Mouse (Mus musculus): ENCODE measurements at regions not wholly inside any gene's neighbourhood (a gene's known extent, or its start where the extent isn't known, plus 50 kb on each side); places are given as distances from the start of the nearest gene placed in this dataset.

DNA sequence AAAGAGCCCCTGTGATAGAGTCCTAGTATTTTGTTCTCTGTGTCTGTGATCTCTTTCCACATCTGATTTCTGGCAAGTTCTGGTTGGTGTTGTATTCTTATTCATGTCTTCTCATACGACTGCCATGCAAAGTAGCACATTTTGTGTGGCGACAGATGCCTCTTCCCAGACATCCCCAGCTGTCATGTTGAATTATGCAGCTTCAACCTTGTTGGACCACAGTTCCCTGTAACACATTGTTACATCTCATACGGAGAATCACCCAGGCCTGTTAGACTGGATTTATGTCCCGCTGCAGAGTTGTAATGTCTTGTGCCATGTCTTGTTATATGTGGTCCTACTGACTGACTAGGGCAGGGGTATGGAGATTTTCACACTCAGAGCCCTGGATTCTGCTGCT is 543.3 kb downstream of the Grin2a start:
- H3K4me3 ChIP-seq (ENCODE audit: low read depth, low read length): no peak overlapping the region
- ATAC-seq (replicated peaks; ENCODE audit: insufficient number of reproducible peaks, low FRiP score, low TSS enrichment, low read depth) (no peak), DNase-seq (ENCODE audit: low spot score) (no peak)
- WGBS: 82% methylated on average over 4 of the region's 4 CpGs
- H3K27me3 ChIP-seq (ENCODE audit: control insufficient read depth, insufficient read depth, low read length): no peaks in the 10 kb centered on the region
- no peak overlapping the region for H3K27ac ChIP-seq (replicated peaks; ENCODE audit: low read depth, low read length)
- no peaks in the 10 kb centered on the region for H3K36me3 ChIP-seq (replicated peaks; ENCODE audit: control insufficient read depth, insufficient read depth, low read depth, low read length)
- no peak overlapping the region for H3K4me2 ChIP-seq (ENCODE audit: low read depth, low read length)
- H3K9me3 ChIP-seq (replicated peaks; ENCODE audit: control insufficient read depth, low read length): no peaks in the 10 kb centered on the region
- no peaks in the 10 kb centered on the region for H3K4me1 ChIP-seq (ENCODE audit: control insufficient read depth, insufficient read depth, low read length)
- H3K9ac ChIP-seq (replicated peaks; ENCODE audit: low read length): no peak overlapping the region

DNA sequence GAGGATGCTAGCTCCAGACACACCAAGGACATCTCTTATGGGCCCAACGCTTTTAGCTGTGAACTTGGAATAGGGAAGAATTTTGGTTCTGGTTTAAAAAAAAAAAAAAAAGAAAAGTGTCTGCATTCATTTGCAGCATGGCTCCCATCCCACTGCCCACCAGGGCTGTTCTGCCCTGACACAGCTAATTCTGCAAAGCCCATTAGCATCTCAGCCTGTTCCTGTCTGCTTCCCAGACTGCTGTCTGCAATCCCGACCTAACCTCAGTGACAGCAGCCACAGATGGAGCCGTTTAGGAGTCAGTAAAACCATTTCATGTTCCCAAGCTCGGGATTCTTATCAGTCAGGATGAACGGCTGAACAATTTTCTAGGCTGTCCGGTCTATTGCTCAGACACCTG is 537.8 kb downstream of the Grin2a start:
- Histone ChIP-seq H3K4me3 (ENCODE audit: low read depth, low read length) (no peak overlapping the region), H3K36me3 (replicated peaks; ENCODE audit: control insufficient read depth, insufficient read depth, low read depth, low read length) (no peaks in the 10 kb centered on the region), H3K27me3 (ENCODE audit: control insufficient read depth, insufficient read depth, low read length) (no peaks in the 10 kb centered on the region), H3K9ac (replicated peaks; ENCODE audit: low read length) (no peak overlapping the region), H3K4me1 (ENCODE audit: control insufficient read depth, insufficient read depth, low read length) (no peaks in the 10 kb centered on the region), H3K4me2 (ENCODE audit: low read depth, low read length) (no peak overlapping the region), H3K27ac (replicated peaks; ENCODE audit: low read depth, low read length) (no peak overlapping the region), H3K9me3 (replicated peaks; ENCODE audit: control insufficient read depth, low read length) (no peaks in the 10 kb centered on the region)
- WGBS: 56% methylated on average over 6 of the region's 6 CpGs
- no peak for ATAC-seq (replicated peaks; ENCODE audit: insufficient number of reproducible peaks, low FRiP score, low TSS enrichment, low read depth)
- no peak for DNase-seq (ENCODE audit: low spot score)

DNA sequence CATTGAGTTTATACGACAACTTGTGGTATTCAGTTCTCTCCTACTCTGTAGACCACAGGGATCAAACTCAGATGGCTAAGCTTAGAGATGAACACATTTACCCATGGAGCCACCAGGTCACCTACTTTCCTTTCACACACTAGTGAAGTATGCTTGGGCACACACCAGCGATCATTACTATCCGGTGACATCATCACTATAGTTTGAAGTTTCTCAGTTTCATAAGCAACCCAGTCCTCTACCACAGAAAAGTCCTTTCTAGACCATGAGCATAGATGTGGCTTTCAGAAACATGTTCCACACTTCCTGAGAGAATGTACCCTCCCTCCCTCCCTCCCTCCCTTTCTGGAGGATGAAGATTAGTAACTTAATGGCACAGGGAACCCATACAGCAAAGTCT is 532.9 kb downstream of the Grin2a start:
- ATAC-seq (replicated peaks; ENCODE audit: insufficient number of reproducible peaks, low FRiP score, low TSS enrichment, low read depth): no peak
- Histone ChIP-seq H3K36me3 (replicated peaks; ENCODE audit: control insufficient read depth, insufficient read depth, low read depth, low read length) (no peaks in the 10 kb centered on the region), H3K9me3 (replicated peaks; ENCODE audit: control insufficient read depth, low read length) (no peaks in the 10 kb centered on the region), H3K4me1 (ENCODE audit: control insufficient read depth, insufficient read depth, low read length) (no peaks in the 10 kb centered on the region), H3K27me3 (ENCODE audit: control insufficient read depth, insufficient read depth, low read length) (no peaks in the 10 kb centered on the region), H3K4me3 (ENCODE audit: low read depth, low read length) (no peak overlapping the region), H3K9ac (replicated peaks; ENCODE audit: low read length) (no peak overlapping the region), H3K4me2 (ENCODE audit: low read depth, low read length) (no peak overlapping the region), H3K27ac (replicated peaks; ENCODE audit: low read depth, low read length) (no peak overlapping the region)
- no peak for DNase-seq (ENCODE audit: low spot score)
- 81% methylated on average over 3 of the region's 3 CpGs for WGBS

DNA sequence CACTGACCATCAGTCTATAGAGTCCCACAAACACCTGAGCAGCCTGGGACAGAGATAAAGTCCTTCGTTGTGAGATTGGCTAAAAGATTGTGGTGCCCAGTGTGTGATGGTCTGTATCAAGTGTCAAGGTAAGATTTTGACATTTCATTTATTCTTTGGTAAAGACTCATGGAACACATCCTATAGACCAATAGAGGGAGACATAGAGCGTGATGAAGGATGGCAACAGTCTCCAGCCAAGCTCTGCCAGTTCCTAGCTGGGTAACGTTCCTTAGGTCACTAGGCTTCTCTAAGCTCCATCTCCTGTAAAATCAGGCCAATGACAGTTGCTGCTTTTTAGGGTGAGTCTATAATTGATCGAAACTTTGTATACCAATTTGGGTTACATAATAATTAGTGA is 526.0 kb downstream of the Grin2a start:
- Histone ChIP-seq H3K4me2 (ENCODE audit: low read depth, low read length) (no peak overlapping the region), H3K27ac (replicated peaks; ENCODE audit: low read depth, low read length) (no peak overlapping the region), H3K36me3 (replicated peaks; ENCODE audit: control insufficient read depth, insufficient read depth, low read depth, low read length) (no peaks in the 10 kb centered on the region), H3K4me3 (ENCODE audit: low read depth, low read length) (no peak overlapping the region), H3K9me3 (replicated peaks; ENCODE audit: control insufficient read depth, low read length) (no peaks in the 10 kb centered on the region), H3K4me1 (ENCODE audit: control insufficient read depth, insufficient read depth, low read length) (no peaks in the 10 kb centered on the region), H3K9ac (replicated peaks; ENCODE audit: low read length) (no peak overlapping the region), H3K27me3 (ENCODE audit: control insufficient read depth, insufficient read depth, low read length) (no peaks in the 10 kb centered on the region)
- no peak for ATAC-seq (replicated peaks; ENCODE audit: insufficient number of reproducible peaks, low FRiP score, low TSS enrichment, low read depth)
- DNase-seq (ENCODE audit: low spot score): no peak
- 63% methylated on average over 4 of the region's 4 CpGs for WGBS

DNA sequence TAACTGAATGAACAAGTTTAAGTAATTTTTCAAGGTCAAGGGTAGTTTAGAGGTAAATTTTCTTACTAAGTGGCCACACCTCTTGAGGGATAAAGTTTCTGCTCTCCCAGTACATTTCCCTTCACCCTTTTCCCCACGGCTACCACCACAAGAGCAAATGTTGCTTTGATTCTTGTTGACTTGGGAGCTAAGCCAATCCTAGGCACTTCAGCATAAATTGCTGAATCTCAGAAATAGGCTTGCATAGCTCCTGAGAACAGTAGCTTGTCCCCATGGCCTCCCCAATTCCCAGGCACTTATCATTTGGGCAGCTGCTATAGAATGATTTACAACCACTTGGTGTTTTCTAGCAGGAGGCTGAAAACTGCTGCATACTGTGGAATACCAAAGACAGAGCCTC is 510.1 kb downstream of the Grin2a start:
- no peak overlapping the region for H3K4me2 ChIP-seq (ENCODE audit: low read depth, low read length)
- WGBS: 68% methylated on average over 1 of the region's 1 CpGs

DNA sequence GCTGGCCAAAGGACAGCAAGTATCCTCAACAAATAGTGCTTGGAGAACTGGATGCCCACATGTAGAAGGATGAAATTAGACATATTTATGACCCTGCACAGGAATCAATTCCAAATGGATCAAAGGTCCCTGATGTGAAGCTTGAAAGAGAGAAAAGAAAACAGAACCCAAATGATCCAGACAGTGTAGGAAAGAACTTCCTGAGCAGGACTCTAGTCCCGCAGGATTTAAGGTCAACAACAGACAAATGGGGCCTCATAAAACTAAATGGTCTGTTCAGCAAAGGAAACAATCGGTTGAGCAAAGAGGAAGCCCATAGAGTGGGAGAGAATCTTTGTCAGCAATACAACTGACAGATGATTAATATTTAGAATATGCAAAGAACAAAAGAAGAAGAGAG is 497.1 kb downstream of the Grin2a start:
- ATAC-seq (replicated peaks; ENCODE audit: insufficient number of reproducible peaks, low FRiP score, low TSS enrichment, low read depth) (no peak), DNase-seq (ENCODE audit: low spot score) (no peak)
- Histone ChIP-seq H3K9me3 (replicated peaks; ENCODE audit: control insufficient read depth, low read length) (no peaks in the 10 kb centered on the region), H3K27ac (replicated peaks; ENCODE audit: low read depth, low read length) (no peak overlapping the region), H3K4me1 (ENCODE audit: control insufficient read depth, insufficient read depth, low read length) (no peaks in the 10 kb centered on the region), H3K9ac (replicated peaks; ENCODE audit: low read length) (no peak overlapping the region), H3K4me2 (ENCODE audit: low read depth, low read length) (no peak overlapping the region), H3K36me3 (replicated peaks; ENCODE audit: control insufficient read depth, insufficient read depth, low read depth, low read length) (no peaks in the 10 kb centered on the region), H3K27me3 (ENCODE audit: control insufficient read depth, insufficient read depth, low read length) (no peaks in the 10 kb centered on the region), H3K4me3 (ENCODE audit: low read depth, low read length) (no peak overlapping the region)
- 59% methylated on average over 2 of the region's 2 CpGs for WGBS

More for the DNA sequence above, 510.1 kb downstream of the Grin2a start:
- no peak for ATAC-seq (replicated peaks; ENCODE audit: insufficient number of reproducible peaks, low FRiP score, low TSS enrichment, low read depth)
- no peak for DNase-seq (ENCODE audit: low spot score)
- no peak overlapping the region for H3K27ac ChIP-seq (replicated peaks; ENCODE audit: low read depth, low read length)
- no peaks in the 10 kb centered on the region for H3K9me3 ChIP-seq (replicated peaks; ENCODE audit: control insufficient read depth, low read length)
- H3K9ac ChIP-seq (replicated peaks; ENCODE audit: low read length): no peak overlapping the region
- H3K4me3 ChIP-seq (ENCODE audit: low read depth, low read length): no peak overlapping the region
- H3K36me3 ChIP-seq (replicated peaks; ENCODE audit: control insufficient read depth, insufficient read depth, low read depth, low read length): no peaks in the 10 kb centered on the region
- no peaks in the 10 kb centered on the region for H3K4me1 ChIP-seq (ENCODE audit: control insufficient read depth, insufficient read depth, low read length)
- H3K27me3 ChIP-seq (ENCODE audit: control insufficient read depth, insufficient read depth, low read length): no peaks in the 10 kb centered on the region

DNA sequence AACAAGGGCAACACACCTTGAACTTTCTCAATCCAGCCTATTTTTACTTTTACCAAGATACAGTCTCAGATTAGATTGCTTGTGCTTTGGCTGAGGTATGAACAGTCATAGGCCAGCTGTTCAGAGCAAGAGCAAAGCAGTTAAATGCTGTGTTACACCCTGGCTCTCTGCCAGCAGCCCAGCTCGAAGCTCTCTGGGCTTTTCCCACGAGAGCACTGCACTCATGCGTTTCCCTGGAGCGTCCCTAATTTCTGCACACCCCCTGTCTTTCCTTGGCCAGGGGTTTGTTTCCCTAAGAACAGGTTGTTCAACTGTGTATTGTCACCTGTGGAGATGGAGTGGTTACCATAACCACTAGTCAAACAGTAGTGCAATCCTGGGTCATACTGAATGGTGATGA is 493.6 kb downstream of the Grin2a start:
- ATAC-seq (replicated peaks; ENCODE audit: insufficient number of reproducible peaks, low FRiP score, low TSS enrichment, low read depth) (no peak), DNase-seq (ENCODE audit: low spot score) (no peak)
- no peak overlapping the region for H3K4me3 ChIP-seq (ENCODE audit: low read depth, low read length)
- 69% methylated on average over 4 of the region's 4 CpGs for WGBS
- no peak overlapping the region for H3K4me2 ChIP-seq (ENCODE audit: low read depth, low read length)
- H3K27me3 ChIP-seq (ENCODE audit: control insufficient read depth, insufficient read depth, low read length): no peaks in the 10 kb centered on the region
- no peaks in the 10 kb centered on the region for H3K4me1 ChIP-seq (ENCODE audit: control insufficient read depth, insufficient read depth, low read length)
- no peaks in the 10 kb centered on the region for H3K36me3 ChIP-seq (replicated peaks; ENCODE audit: control insufficient read depth, insufficient read depth, low read depth, low read length)
- no peak overlapping the region for H3K9ac ChIP-seq (replicated peaks; ENCODE audit: low read length)
- H3K9me3 ChIP-seq (replicated peaks; ENCODE audit: control insufficient read depth, low read length): no peaks in the 10 kb centered on the region
- H3K27ac ChIP-seq (replicated peaks; ENCODE audit: low read depth, low read length): no peak overlapping the region

DNA sequence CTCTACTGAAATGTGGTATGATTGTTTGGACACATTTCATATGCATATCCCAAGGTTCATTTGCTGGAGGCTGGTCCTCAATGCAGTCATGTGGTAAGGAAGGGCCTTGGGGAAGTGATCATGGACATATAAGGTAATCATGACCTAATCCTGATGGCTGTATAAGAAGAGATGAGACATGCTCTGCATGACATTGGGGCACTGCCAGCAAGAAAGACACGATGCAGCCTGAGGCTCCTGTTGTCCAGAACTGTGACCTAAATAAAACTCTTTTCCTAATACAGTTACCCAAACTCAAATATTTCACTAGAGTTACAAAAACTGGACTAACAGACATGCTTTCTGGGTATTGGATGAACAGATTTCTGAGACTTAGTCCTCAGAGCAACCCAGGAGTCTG is 485.7 kb downstream of the Grin2a start:
- no peak overlapping the region for H3K4me2 ChIP-seq (ENCODE audit: low read depth, low read length)
- H3K9ac ChIP-seq (replicated peaks; ENCODE audit: low read length): no peak overlapping the region
- WGBS: 87% methylated on average over 1 of the region's 1 CpGs
- ATAC-seq (replicated peaks; ENCODE audit: insufficient number of reproducible peaks, low FRiP score, low TSS enrichment, low read depth) (no peak), DNase-seq (ENCODE audit: low spot score) (no peak)
- no peaks in the 10 kb centered on the region for H3K27me3 ChIP-seq (ENCODE audit: control insufficient read depth, insufficient read depth, low read length)
- H3K9me3 ChIP-seq (replicated peaks; ENCODE audit: control insufficient read depth, low read length): no peaks in the 10 kb centered on the region
- H3K36me3 ChIP-seq (replicated peaks; ENCODE audit: control insufficient read depth, insufficient read depth, low read depth, low read length): no peaks in the 10 kb centered on the region
- no peak overlapping the region for H3K4me3 ChIP-seq (ENCODE audit: low read depth, low read length)
- no peak overlapping the region for H3K27ac ChIP-seq (replicated peaks; ENCODE audit: low read depth, low read length)
- no peaks in the 10 kb centered on the region for H3K4me1 ChIP-seq (ENCODE audit: control insufficient read depth, insufficient read depth, low read length)

DNA sequence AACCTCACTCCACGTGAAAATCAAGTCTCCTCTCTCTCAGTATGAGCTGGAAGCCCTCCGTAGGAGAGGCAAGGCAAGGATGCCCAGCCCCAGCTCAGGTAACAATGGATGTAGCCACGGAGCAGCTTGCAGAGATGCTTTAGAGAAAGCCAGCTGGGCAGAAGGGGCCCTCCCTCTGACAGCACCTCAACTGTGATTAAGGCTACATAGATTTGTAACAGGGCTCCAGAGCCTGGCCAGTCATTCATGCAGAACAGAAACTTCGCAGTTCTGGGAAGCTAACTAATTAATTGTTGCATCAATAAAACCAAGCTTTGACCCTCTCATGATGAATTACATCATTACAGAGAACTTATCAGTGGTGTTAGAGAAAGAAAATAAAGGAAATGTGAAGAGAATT is 480.8 kb downstream of the Grin2a start:
- no peak for ATAC-seq (replicated peaks; ENCODE audit: insufficient number of reproducible peaks, low FRiP score, low TSS enrichment, low read depth)
- 47% methylated on average over 4 of the region's 4 CpGs for WGBS
- Histone ChIP-seq H3K9ac (replicated peaks; ENCODE audit: low read length) (no peak overlapping the region), H3K36me3 (replicated peaks; ENCODE audit: control insufficient read depth, insufficient read depth, low read depth, low read length) (no peaks in the 10 kb centered on the region), H3K4me3 (ENCODE audit: low read depth, low read length) (no peak overlapping the region), H3K27ac (replicated peaks; ENCODE audit: low read depth, low read length) (no peak overlapping the region), H3K9me3 (replicated peaks; ENCODE audit: control insufficient read depth, low read length) (no peaks in the 10 kb centered on the region), H3K4me2 (ENCODE audit: low read depth, low read length) (no peak overlapping the region), H3K4me1 (ENCODE audit: control insufficient read depth, insufficient read depth, low read length) (no peaks in the 10 kb centered on the region), H3K27me3 (ENCODE audit: control insufficient read depth, insufficient read depth, low read length) (no peaks in the 10 kb centered on the region)
- no peak for DNase-seq (ENCODE audit: low spot score)
